Mouse (Mus musculus) bone marrow macrophage, adult 2 months (primary cell): Measurements from ENCODE around the gene Runx1.

Source experiments
- CTCF ChIP-seq: IDR thresholded peaks from 2 replicates; pipeline ENCODE4 v1.5.1; 2012; ENCODE audit warnings: low read depth, mild to moderate bottlenecking, low read length, moderate library complexity
- POLR2A ChIP-seq: IDR thresholded peaks from 2 replicates; pipeline ENCODE4 v1.6.1; 2012; ENCODE audit warnings: mild to moderate bottlenecking, low read depth, low read length, borderline replicate concordance

- no peak for TF ChIP-seq CTCF
- TF ChIP-seq POLR2A: no peak
These were observed 254.7 kb downstream of the Runx1 start for GRCm38 (mm10) chr16:92571246-92571645.
